Mouse (Mus musculus): ENCODE results near the gene Fancf.

Gene Fancf

DNA sequence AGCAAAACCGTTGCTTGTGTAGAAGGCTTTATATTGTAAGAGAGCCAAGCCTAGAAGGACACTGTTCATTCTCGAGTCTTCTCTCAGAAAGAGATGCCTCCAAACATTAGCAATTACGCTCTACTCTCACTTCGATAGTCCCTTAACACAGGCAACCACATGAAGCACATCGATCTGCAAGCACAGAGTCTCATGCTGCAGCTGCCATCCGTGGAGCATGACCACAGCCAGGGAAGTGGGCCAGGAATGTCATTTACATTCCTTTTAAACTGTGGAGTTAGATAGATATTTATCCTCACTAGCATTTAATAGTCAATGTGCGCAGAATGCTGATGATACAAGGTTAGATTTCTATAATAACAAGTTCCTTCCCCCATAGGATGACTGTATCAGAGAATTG lies 21.6 kb downstream of the Fancf start:
- no peak for DNase-seq (ENCODE audit: low spot score)

DNA sequence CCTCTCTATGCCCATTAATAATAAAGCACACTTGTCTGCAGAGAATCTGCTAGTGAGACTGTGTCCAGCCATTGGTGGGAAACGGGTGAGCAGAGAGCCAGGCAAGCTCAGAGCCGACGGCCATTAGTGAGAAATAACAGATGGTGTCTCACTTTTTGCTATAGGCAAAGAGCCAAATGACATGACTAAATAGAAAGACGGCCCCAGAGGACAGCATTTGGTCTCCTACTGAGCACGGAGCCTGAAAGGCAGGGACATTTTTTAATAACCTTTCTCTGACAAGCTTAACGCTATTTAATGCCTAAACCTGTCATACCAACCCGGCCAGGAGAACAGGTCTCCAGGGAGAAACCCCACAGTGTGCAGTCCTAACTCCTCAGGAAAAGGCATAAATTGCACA lies 30.1 kb downstream of the Fancf start:
- DNase-seq (ENCODE audit: low spot score), result no peak

DNA sequence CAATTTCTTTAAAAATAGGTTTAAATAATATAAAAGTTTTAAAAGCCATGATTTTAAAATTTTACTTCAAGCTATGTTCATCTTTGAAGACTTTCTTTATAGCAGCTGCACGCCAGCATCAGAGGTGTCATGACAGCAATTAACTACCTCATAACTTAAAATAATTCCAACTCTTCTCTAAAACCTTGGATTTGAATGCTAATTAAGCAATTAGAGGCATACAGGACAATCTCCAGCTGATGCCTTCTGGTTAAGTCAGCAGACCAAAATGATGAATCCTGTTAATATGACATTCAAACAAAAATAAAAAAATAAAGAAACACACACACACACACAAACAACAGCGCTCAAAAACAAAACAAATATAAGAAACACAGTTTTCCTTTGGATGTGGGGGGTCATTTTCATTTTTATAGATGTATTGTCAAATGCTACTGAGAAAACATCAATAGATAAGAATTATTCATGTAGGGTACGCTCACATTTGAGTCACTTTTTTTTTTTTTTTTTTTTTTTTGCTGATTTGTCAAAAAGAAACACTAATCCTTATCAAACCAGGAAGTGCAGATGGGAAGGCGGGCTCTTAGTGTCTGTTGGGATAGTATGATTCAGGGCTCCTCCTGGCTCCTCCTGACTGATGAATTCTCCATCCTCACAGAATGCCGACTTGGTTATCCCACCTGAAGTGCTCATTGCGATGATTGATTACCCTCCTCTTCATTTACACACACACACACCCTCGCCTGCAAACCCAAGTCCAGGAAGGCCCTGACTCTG lies 38.3 kb downstream of the Fancf start:
- DNase-seq (ENCODE audit: low spot score), result no peak

DNA sequence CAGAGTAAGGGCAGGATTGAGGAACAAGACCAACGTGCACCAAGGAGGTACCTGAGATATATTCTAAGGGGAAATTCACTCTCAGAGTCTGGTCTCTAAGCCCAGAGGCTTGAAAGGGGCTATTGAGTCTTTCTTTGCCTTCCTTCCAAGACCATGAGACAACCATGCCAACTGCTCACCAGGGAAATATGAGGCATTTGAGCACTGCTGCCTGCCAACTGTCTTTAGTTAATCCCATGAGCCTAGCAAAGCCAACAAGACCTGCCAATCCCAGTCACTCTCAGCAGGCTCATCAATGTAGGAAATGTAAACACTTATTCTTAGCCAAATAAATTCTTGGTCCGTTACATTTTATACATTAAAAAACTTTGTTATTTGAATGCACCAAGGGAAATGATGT lies 40.6 kb downstream of the Fancf start:
- DNase-seq (ENCODE audit: low spot score), result no peak

DNA sequence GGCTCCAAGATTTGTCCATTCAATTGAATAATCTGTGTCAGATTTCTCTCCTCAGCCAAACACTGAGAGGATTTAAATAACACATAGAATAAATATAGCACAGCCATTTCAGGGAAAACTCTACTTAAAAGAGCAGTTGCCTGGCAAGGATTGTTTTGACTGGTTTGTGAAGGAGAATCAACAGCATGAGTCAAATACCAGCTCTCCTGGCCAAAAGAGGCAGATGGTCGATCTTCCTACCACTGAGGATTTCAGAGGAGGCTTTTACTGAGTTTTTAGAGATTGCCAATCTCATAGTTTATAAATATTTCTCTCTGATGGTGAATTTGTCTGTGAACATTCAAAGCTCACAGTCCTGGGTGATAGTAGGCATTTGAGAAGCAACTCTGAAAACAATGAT lies 42.2 kb downstream of the Fancf start:
- no peak for DNase-seq (ENCODE audit: low spot score)

DNA sequence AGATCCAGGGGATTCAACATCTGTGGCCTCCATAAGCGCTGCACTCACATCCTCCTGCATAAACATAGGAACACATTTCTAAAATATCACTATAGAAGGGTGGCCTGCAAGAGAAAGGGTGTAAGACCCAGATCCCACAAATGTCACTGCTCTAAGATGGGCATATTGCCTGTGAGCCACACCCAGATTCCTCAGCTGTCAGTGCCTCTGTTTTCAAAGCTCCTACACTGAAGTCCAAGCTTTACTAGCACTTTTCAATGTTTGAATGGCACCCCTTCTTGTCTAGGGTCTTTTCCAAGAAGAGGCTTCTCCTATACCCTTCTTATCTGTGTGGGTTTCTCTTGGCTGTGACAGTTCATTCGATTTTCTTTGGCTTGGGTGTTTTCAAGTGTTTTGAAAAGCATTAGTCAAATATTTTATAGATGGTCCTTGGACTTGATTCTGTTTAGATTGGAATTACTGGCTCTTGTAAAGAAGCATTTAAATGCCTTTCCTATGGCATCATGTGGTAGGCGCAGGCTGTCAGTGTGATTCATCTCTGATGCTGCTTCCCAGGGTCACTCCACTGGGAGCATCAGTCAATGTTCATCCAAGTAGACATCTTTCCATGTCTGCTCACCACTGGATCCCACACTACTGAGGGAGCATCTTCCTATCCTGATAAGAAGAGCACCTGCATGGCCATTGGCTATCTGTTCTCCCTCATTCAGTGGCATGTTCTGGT lies 43.7 kb downstream of the Fancf start:
- no peak for DNase-seq (ENCODE audit: low spot score)

DNA sequence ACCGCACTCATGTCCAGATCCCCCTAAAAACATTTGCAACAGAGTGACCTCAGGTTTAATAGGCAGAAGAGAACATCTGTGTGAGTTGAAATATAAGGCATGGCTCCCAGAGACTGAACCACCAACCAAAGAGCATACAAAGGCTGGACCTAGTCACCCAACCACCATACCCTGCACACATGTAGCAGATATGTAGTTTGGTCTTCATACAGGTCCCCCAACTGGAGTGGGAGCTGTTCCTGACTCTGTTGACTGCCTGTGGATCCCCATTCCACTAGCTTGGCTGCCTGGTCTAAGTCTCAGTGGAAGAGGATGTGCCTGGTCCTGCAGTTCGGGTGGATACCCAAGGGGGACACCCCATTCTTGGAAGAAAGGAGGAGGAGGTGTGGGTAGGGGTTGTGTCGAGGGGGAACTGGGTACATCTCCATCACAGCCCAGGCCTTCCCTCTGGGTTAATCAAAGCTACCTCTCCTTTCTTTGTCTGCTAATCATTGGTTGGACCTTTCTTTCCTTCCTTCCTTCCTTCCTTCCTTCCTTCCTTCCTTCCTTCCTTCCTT lies 45.7 kb downstream of the Fancf start:
- no peak for DNase-seq (ENCODE audit: low spot score)

DNA sequence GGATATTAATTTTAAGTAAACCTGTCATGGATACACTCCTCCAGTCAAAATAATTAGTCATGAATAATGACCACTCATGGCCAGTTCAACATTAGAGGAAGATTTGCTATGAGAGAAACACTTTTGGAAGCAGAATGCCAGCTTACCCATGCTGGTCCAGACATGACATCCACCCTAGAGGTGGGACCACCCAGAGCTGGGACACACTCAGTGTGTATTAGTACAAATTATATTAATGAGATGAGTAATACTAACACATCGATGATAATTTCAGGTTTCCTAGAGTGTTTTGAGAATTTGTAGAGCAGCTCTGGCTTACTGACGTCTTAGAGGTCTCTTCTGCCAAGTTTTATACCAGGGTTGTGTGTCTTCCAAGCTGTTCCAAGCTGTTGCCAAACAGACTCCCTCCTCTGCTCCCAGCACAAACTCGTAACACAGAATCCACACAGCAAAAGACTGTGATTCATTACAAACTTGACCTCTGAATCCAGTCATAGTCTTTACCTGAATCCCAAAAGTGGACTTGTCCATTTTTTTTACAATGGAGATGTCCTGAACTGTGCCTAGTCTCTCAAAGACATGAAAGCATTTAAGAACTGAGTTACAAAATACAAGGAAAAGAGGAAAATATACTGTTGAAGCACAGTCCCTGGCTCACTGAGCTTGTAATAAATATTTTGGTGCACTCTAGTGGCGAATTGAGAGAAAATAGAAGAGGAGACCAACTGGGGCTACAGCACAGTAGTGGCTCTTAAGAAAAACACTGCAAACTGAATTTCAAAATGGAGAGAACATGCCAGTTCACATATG lies 46.4 kb downstream of the Fancf start:
- DNase-seq (ENCODE audit: low spot score), result no peak
